Mouse (Mus musculus): ENCODE results near the gene Tgif1. TPM values are rescaled to one million over a fixed set of nuclear protein-coding genes. Genes with fewer than 3 reads are reported as not detected.

Gene Tgif1
- 60.7 and 63.5 TPM in 2 replicates for polyA plus RNA-seq (2014; fragmentation: Nextera tagmentation; extraction: Ambion mirVana)

GRCm38 (mm10) chr17:70853436-70853905 lies at the start of gene Tgif1:
TSS of gene Tgif1 (minus strand) at chr17:70853546.
- ATAC-seq (replicated peaks; ENCODE audit: low FRiP score): no peak
- under 1% methylated on average over 29 of the region's 29 CpGs for WGBS

GRCm38 (mm10) chr17:70900660-70901059 lies 47.3 kb upstream of the Tgif1 start:
- Histone ChIP-seq H3K27me3 (ENCODE audit: control insufficient read depth, insufficient read depth, low read length) (no peaks in the 10 kb centered on the region), H3K36me3 (ENCODE audit: control insufficient read depth, insufficient read depth, low read length) (no peaks in the 10 kb centered on the region), H3K9ac (ENCODE audit: low read length) (no peak overlapping the region), H3K4me3 (ENCODE audit: low read depth, low read length) (no peak overlapping the region), H3K4me2 (ENCODE audit: low read depth, low read length, severe bottlenecking) (no peak overlapping the region), H3K4me1 (replicated peaks; ENCODE audit: control insufficient read depth, insufficient read depth, low read length) (no peaks in the 10 kb centered on the region), H3K27ac (ENCODE audit: low read depth, low read length) (no peak overlapping the region), H3K9me3 (ENCODE audit: control insufficient read depth, low read length) (no peaks in the 10 kb centered on the region)
- no peak for DNase-seq (ENCODE audit: low spot score)
- no peak for ATAC-seq (replicated peaks; ENCODE audit: low FRiP score)
- WGBS: 79% methylated on average over 10 of the region's 10 CpGs

More at GRCm38 (mm10) chr17:70853436-70853905, at the start of gene Tgif1:
- Histone ChIP-seq H3K9ac (ENCODE audit: low read length) (peak within 1 kb of the TSS; percentile 87), H3K27me3 (ENCODE audit: control insufficient read depth, insufficient read depth, low read length) (no peaks in the 10 kb centered on the region; the same call in 1 of the 2 replicates), H3K27ac (ENCODE audit: low read depth, low read length) (peak within 1 kb of the TSS; percentile 75), H3K4me1 (replicated peaks; ENCODE audit: control insufficient read depth, insufficient read depth, low read length) (peaks cover 3% of the 10 kb centered on the region; the same call in 1 of the 2 replicates), H3K36me3 (ENCODE audit: control insufficient read depth, insufficient read depth, low read length) (no peaks in the 10 kb centered on the region), H3K4me3 (ENCODE audit: low read depth, low read length) (peak within 1 kb of the TSS; percentile 49), H3K9me3 (ENCODE audit: control insufficient read depth, low read length) (no peaks in the 10 kb centered on the region), H3K4me2 (ENCODE audit: low read depth, low read length, severe bottlenecking) (peak within 1 kb of the TSS; percentile 64)
- DNase-seq (ENCODE audit: low spot score): peak; percentile 88

- DNase-seq (ENCODE audit: low spot score) (no peak), ATAC-seq (replicated peaks; ENCODE audit: low FRiP score) (no peak)
- Histone ChIP-seq H3K4me3 (ENCODE audit: low read depth, low read length) (no peak overlapping the region), H3K4me1 (replicated peaks; ENCODE audit: control insufficient read depth, insufficient read depth, low read length) (no peaks in the 10 kb centered on the region), H3K27me3 (ENCODE audit: control insufficient read depth, insufficient read depth, low read length) (no peaks in the 10 kb centered on the region), H3K4me2 (ENCODE audit: low read depth, low read length, severe bottlenecking) (no peak overlapping the region), H3K9ac (ENCODE audit: low read length) (no peak overlapping the region), H3K27ac (ENCODE audit: low read depth, low read length) (no peak overlapping the region), H3K9me3 (ENCODE audit: control insufficient read depth, low read length) (no peaks in the 10 kb centered on the region), H3K36me3 (ENCODE audit: control insufficient read depth, insufficient read depth, low read length) (no peaks in the 10 kb centered on the region)
- 88% methylated on average over 6 of the region's 6 CpGs for WGBS
These were observed 46.3 kb upstream of the Tgif1 start for GRCm38 (mm10) chr17:70899642-70900041.

- DNase-seq (ENCODE audit: low spot score) (no peak), ATAC-seq (replicated peaks; ENCODE audit: low FRiP score) (no peak)
- H3K9me3 ChIP-seq (ENCODE audit: control insufficient read depth, low read length): no peaks in the 10 kb centered on the region
- no peak overlapping the region for H3K4me3 ChIP-seq (ENCODE audit: low read depth, low read length)
- H3K4me2 ChIP-seq (ENCODE audit: low read depth, low read length, severe bottlenecking): no peak overlapping the region
- no peaks in the 10 kb centered on the region for H3K27me3 ChIP-seq (ENCODE audit: control insufficient read depth, insufficient read depth, low read length)
- peaks cover 2% of the 10 kb centered on the region; the same call in 1 of the 2 replicates for H3K4me1 ChIP-seq (replicated peaks; ENCODE audit: control insufficient read depth, insufficient read depth, low read length)
- no peak overlapping the region for H3K27ac ChIP-seq (ENCODE audit: low read depth, low read length)
- no peak overlapping the region for H3K9ac ChIP-seq (ENCODE audit: low read length)
- WGBS: 92% methylated on average over 9 of the region's 9 CpGs
- H3K36me3 ChIP-seq (ENCODE audit: control insufficient read depth, insufficient read depth, low read length): no peaks in the 10 kb centered on the region
These were observed 41.5 kb upstream of the Tgif1 start for GRCm38 (mm10) chr17:70894867-70895266.

GRCm38 (mm10) chr17:70893151-70893550 lies 39.8 kb upstream of the Tgif1 start:
- WGBS: 68% methylated on average over 5 of the region's 5 CpGs
- no peak overlapping the region for H3K4me2 ChIP-seq (ENCODE audit: low read depth, low read length, severe bottlenecking)
- DNase-seq (ENCODE audit: low spot score) (no peak), ATAC-seq (replicated peaks; ENCODE audit: low FRiP score) (no peak)
- H3K4me1 ChIP-seq (replicated peaks; ENCODE audit: control insufficient read depth, insufficient read depth, low read length): peaks cover 2% of the 10 kb centered on the region; the same call in 1 of the 2 replicates
- no peaks in the 10 kb centered on the region for H3K27me3 ChIP-seq (ENCODE audit: control insufficient read depth, insufficient read depth, low read length)
- no peak overlapping the region for H3K9ac ChIP-seq (ENCODE audit: low read length)
- no peaks in the 10 kb centered on the region for H3K9me3 ChIP-seq (ENCODE audit: control insufficient read depth, low read length)
- no peak overlapping the region for H3K4me3 ChIP-seq (ENCODE audit: low read depth, low read length)
- H3K36me3 ChIP-seq (ENCODE audit: control insufficient read depth, insufficient read depth, low read length): no peaks in the 10 kb centered on the region
- no peak overlapping the region for H3K27ac ChIP-seq (ENCODE audit: low read depth, low read length)

- Histone ChIP-seq H3K4me2 (ENCODE audit: low read depth, low read length, severe bottlenecking) (no peak overlapping the region), H3K36me3 (ENCODE audit: control insufficient read depth, insufficient read depth, low read length) (no peaks in the 10 kb centered on the region), H3K27ac (ENCODE audit: low read depth, low read length) (no peak overlapping the region), H3K4me3 (ENCODE audit: low read depth, low read length) (no peak overlapping the region), H3K27me3 (ENCODE audit: control insufficient read depth, insufficient read depth, low read length) (no peaks in the 10 kb centered on the region), H3K9ac (ENCODE audit: low read length) (no peak overlapping the region), H3K9me3 (ENCODE audit: control insufficient read depth, low read length) (no peaks in the 10 kb centered on the region), H3K4me1 (replicated peaks; ENCODE audit: control insufficient read depth, insufficient read depth, low read length) (peaks cover 2% of the 10 kb centered on the region; the same call in 1 of the 2 replicates)
- DNase-seq (ENCODE audit: low spot score): no peak
- 0 out of 2 replicates have a peak, but pooled peaks have one; percentile 36 for ATAC-seq (replicated peaks; ENCODE audit: low FRiP score)
- 38% methylated on average over 15 of the region's 15 CpGs for WGBS
These were observed 39.1 kb upstream of the Tgif1 start for GRCm38 (mm10) chr17:70892288-70893096.

GRCm38 (mm10) chr17:70890571-70890970 lies 37.2 kb upstream of the Tgif1 start:
- Histone ChIP-seq H3K27ac (ENCODE audit: low read depth, low read length) (no peak overlapping the region), H3K4me2 (ENCODE audit: low read depth, low read length, severe bottlenecking) (no peak overlapping the region), H3K27me3 (ENCODE audit: control insufficient read depth, insufficient read depth, low read length) (no peaks in the 10 kb centered on the region), H3K9me3 (ENCODE audit: control insufficient read depth, low read length) (no peaks in the 10 kb centered on the region), H3K4me1 (replicated peaks; ENCODE audit: control insufficient read depth, insufficient read depth, low read length) (peaks cover 2% of the 10 kb centered on the region; the same call in 1 of the 2 replicates), H3K36me3 (ENCODE audit: control insufficient read depth, insufficient read depth, low read length) (no peaks in the 10 kb centered on the region), H3K9ac (ENCODE audit: low read length) (no peak overlapping the region), H3K4me3 (ENCODE audit: low read depth, low read length) (no peak overlapping the region)
- no peak for ATAC-seq (replicated peaks; ENCODE audit: low FRiP score)
- no peak for DNase-seq (ENCODE audit: low spot score)
- 93% methylated on average over 8 of the region's 8 CpGs for WGBS

GRCm38 (mm10) chr17:70888657-70889056 lies 35.3 kb upstream of the Tgif1 start:
- Histone ChIP-seq H3K27ac (ENCODE audit: low read depth, low read length) (no peak overlapping the region), H3K9ac (ENCODE audit: low read length) (no peak overlapping the region), H3K27me3 (ENCODE audit: control insufficient read depth, insufficient read depth, low read length) (no peaks in the 10 kb centered on the region), H3K4me2 (ENCODE audit: low read depth, low read length, severe bottlenecking) (no peak overlapping the region), H3K4me3 (ENCODE audit: low read depth, low read length) (no peak overlapping the region), H3K9me3 (ENCODE audit: control insufficient read depth, low read length) (no peaks in the 10 kb centered on the region), H3K4me1 (replicated peaks; ENCODE audit: control insufficient read depth, insufficient read depth, low read length) (peaks cover 2% of the 10 kb centered on the region; the same call in 1 of the 2 replicates), H3K36me3 (ENCODE audit: control insufficient read depth, insufficient read depth, low read length) (no peaks in the 10 kb centered on the region)
- ATAC-seq (replicated peaks; ENCODE audit: low FRiP score) (no peak), DNase-seq (ENCODE audit: low spot score) (no peak)
- 90% methylated on average over 10 of the region's 10 CpGs for WGBS

All from forebrain, embryonic 11.5 days (tissue).